Mouse (Mus musculus) right cerebral cortex, postnatal 4 days (tissue): Measurements from ENCODE around the gene Slc10a3.
A peak's percentile ranks its signal among the peaks of the same experiment; 100 is the strongest.
"Not testable (repeated sequence)": the region's sequence is repeated elsewhere in the genome, so short reads cannot be mapped to it uniquely, and the experiment has no call there.

Experiments
- DNase-seq: peaks from one replicate; pipeline ENCODE4 v3.0.0-alpha.2; 2022

Slc10a3 gene

DNA sequence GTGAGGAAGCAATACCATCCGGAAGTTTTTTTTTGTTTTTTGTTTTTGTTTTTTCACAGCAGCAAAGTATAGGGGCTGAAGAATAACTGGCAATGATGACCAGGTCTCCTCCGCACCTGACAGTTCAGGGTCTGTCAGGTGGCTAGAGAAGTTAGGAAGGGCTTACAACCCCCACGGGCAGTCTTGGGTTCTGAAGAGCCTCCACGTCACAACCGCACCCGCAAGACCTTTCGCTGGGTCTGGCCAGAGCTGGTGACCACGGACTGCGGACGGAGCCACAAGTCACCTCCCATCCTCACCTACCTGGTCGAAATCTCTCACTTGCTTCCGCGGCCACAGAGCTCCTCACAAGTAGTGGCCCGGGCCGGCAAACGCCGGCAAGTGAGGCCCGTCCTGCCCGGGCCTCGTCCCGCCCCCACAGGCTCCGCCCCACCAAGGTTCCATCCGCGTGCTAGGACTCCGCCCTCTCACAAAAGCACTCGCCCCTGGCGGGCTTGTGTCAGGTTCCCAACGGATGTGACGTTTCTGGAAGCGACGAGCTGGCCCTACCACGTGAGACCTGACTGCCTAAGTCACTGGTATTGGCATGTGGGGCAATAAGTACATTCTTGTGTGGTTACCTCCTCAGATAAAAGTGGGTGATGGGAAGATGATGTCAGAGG is at the start of gene Slc10a3, which contains the start of gene Ubl4a:
Gene Slc10a3 (minus strand): TSS at position 462 of the 662 bp plus-strand sequence.
Gene Ubl4a (minus strand): TSS at position 331 of the 662 bp plus-strand sequence.
- peak; percentile 68 for DNase-seq

DNA sequence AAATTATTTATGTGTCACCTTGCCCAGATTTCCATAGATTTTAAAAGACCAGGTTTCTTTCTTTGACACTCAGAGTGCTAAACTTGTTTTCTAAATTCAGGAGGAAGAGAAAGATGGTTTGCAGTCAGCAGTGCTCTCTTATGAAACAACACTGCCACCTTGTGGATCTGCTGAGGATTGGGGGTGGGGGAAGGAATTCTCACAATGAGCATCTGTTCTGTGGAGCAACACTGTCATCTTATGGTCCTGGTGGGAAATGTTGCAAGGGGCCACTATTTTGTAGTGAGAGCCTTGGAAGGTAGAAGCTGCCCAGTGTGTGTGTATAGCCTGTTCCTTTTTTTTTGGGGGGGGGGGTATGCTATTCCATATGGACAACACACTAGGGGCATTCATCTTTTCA is 40.2 kb upstream of the Slc10a3 start:
- peak; percentile 30 for DNase-seq

GRCm38 (mm10) chrX:74408340-74408739 is 35.2 kb upstream of the Slc10a3 start:
- no peak for DNase-seq

GRCm38 (mm10) chrX:74400136-74400535 is 27.0 kb upstream of the Slc10a3 start:
- no peak for DNase-seq

GRCm38 (mm10) chrX:74392535-74393443 is 19.6 kb upstream of the Slc10a3 start, which contains the start of the genes Fam3a and Ikbkg:
Fam3a (minus strand) TSS chrX:74393272.
Ikbkg (plus strand) TSS chrX:74393290.
- peak; percentile 66 for DNase-seq

GRCm38 (mm10) chrX:74388153-74388552 is 15.0 kb upstream of the Slc10a3 start:
- no peak for DNase-seq

GRCm38 (mm10) chrX:74384451-74384850 is 11.3 kb upstream of the Slc10a3 start:
- DNase-seq = no peak

GRCm38 (mm10) chrX:74368209-74368909 is 4.8 kb downstream of the Slc10a3 start:
- peak; percentile 66 for DNase-seq

DNA sequence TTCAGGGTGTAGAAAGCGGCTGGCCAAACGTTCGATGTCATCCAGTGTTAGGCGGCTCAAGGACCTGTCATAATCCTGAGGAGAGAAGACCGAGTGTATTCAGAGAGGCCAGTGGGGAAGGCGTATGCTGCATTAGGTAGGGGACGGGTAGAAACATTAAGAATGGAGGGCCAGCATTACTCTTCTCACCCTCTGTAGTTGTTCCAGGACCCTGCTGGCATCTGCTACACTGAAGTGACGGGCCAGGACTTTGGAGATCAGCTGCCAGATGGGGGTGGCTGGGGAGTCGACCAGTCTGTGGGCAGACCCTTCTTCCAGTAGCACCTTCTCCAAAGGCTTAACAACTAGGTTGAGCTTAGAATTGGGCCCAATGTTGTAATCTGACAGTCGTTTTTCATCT is 5.6 kb downstream of the Slc10a3 start:
- no peak for DNase-seq

- DNase-seq = no peak
These were observed 14.0 kb downstream of the Slc10a3 start for GRCm38 (mm10) chrX:74359171-74359570.

DNA sequence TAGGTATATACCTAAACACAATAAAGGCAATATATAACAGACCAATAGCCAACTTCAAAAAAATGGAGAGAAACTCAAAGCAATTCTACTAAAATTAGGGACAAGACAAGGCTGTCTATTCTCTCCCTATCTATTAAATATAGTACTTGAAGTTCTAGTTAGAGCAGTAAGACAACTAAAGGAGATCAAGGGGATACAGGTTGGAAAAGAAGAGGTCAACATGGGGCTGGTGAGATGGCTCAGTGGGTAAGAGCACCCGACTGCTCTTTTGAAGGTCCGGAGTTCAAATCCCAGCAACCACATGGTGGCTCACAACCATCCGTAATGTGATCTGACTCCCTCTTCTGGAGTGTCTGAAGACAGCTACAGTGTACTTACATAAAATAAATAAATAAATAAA is 16.1 kb downstream of the Slc10a3 start:
- not testable (repeated sequence) for DNase-seq

DNA sequence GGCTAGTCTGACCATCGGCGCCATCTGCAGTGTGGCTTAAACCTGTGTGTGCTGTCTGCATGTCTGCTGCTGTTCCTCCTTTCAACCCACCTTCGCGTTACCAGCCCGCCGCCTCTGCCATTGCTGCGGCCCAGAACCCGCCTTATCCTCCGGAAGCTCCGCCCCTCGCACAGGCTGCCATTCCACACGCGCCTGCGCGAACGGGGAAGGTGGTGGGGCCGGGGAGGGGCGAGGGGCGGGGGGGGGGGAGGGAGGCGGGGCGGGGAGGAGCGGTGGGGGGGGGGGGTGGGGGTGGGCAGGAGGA is 19.7 kb downstream of the Slc10a3 start, which contains the start of gene Lage3:
Gene Lage3 (minus strand): TSS at position 152 of the 304 bp plus-strand sequence.
- peak; percentile 76 for DNase-seq

DNA sequence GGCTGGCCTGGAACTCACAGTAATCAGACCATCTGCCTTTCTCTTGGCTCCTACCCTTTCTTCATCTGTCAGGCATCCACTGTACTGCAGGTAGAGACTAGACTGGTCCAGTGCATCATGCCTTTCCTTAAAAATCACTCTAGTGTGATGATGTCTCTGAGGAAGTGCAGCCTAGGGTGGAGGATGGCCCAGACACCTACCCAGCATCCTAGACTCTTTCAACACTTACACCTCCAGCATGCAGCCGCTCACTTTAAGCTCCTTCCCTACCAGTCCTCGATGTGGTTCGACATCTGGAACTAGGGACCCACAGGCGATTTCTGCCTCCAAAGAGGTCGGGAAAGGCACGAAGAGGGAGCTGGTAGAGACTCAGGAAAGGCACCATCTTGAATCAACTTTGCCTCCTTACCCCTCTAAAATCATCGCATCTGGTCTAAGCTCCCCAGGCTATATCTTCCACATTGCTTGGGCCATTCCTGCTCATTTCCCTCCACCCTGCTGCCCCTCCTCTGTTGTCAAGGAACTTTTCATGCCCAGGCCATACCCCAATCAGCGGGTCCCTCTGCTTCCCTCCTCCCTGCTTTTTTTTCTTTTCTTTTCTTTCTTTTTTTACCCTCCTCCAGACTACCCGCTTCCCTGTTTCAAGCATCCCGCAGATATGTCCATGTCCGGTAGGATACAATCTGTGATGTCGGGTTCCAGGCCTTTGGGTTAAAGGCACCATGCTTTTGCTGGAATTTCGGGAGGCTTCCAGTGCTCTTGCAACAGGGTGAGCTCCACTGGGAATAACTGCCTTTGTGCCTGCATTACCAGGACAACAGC is 20.3 kb downstream of the Slc10a3 start:
- DNase-seq = no peak

DNA sequence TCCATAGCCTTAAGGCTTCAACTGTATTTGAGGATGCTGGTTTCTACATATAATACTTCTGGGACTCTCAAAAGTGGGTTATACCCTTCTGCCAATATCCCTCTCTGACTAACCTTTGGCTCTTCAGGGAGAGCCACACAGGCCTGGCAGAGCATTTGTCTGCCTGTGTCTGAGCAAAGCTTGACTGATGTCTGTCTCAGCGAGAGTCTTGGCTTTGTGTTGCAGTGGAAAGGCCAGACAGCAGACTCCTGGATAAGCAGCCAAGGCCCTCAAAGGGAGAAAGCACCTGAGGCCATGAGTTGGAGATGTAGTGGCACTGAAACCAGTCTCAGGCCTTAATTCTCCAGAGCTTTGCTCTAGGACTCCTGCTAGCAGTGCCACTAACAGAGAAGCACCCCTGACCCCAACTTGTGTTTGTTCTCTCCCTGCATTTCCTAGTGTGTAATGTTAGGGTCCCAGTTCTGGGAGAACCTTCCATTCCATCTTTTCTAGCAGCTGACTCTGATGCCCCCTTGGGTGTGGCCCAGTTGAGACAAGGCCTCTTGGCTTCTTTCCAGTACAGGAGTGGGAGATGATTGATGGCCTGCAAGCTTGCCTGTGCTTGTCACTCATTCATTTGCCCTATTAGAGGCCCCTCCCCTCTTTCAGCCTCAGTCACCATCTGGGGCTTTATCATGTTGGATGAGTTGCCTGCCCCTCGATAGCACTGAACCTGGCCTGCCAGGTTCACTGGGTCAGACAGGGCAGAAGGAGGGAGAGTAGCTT is 42.8 kb downstream of the Slc10a3 start:
- DNase-seq = no peak

DNA sequence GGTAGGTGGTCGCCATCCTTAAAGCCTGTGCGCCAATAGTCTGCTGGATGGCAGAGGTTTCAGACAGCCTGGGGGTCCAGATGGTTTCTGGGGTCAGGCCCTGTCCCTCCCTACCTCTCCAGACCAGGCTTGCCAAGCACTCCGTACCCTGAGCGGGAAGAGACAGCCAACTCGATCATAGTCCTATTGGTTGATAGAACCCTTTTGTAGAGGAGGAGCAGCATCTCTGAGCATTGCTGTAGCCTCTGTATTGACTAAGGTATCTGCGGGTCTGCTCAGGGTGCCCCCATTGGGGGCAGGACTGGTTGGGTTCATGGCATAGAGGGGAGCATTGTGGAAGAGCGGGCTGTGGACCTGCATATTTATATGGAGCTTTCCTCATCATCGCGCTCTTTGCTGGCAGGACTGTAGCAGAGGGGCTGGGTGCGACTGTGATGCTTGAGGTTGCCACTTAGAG is 43.9 kb downstream of the Slc10a3 start:
- DNase-seq = no peak

GRCm38 (mm10) chrX:74328725-74329161 is 44.4 kb downstream of the Slc10a3 start, which contains the start of gene Plxna3:
Plxna3 (plus strand) TSS chrX:74329066.
- peak; percentile 77 for DNase-seq
